Comparison of ENCODE assay signal across 9 mouse cellular contexts in genomic region chr12:31507718-31508364, GRCm38 (mm10). TPM values are rescaled to one million over a fixed set of nuclear protein-coding genes. Genes with fewer than 3 reads are reported as not detected.
DNase-seq lines count a peak whose midpoint lies in the region.
"Had no signal": no experiment of that assay in that cellular context is flagged by ENCODE, and none has a peak within 500 bp of the region (broad histone marks: within the 10 kb centered on the region; RNA-seq: fewer than 3 reads in every experiment).

No protein-coding gene starts in this region.

- peak; percentile 32 to 54 for DNase-seq in cerebellum, adult 18-20 months
- no peak for DNase-seq in cerebellum, adult 11 months
- DNase-seq in layer of hippocampus, adult 11-12 months (ENCODE audit: low spot score), result peak; percentile 54
- no peak for DNase-seq in layer of hippocampus, postnatal 25 days (ENCODE audit: extremely low spot score in 1 of 2, low spot score in 1 of 2)
- peak; percentile 23 for DNase-seq in CD4-positive helper T cell, adult 2 months (ENCODE audit: low read depth, low spot score)
- DNase-seq in cerebellum, postnatal 36 days, result peak; percentile 23 to 51
- DNase-seq in right cerebral cortex, adult 18-20 months, result no peak
- no peak for DNase-seq in thymus, postnatal 10 days (ENCODE audit: low spot score in 2 of 2)

RNA-seq across cellular contexts. Expression of gene Cbll1, which starts 8.4 kb away (rescaled TPM):
- total RNA-seq in layer of hippocampus, postnatal 25 days (2021), result 10 to 100 TPM; 21.1 to 22.2 TPM

RNA-seq across cellular contexts. Expression of gene Slc26a4, which starts 51.9 kb away (rescaled TPM):
- total RNA-seq in layer of hippocampus, postnatal 25 days (2021), result 10 to 100 TPM in 1 of 2 experiments, 1 to 10 TPM in 1; 9.8 to 10.1 TPM
- total RNA-seq: ES-E14 had no signal

Comparison
In these comparisons a context has a peak if more than half of its experiments do, and no peak if none do; other contexts are left out.
1. DNase-seq: peak in cerebellum, adult 18-20 months (2 of 2), layer of hippocampus, adult 11-12 months (single experiment), CD4-positive helper T cell, adult 2 months (single experiment) and cerebellum, postnatal 36 days (2 of 2); none in cerebellum, adult 11 months (single experiment), layer of hippocampus, postnatal 25 days (0 of 2), right cerebral cortex, adult 18-20 months (single experiment) and thymus, postnatal 10 days (0 of 2).